Mouse (Mus musculus) MEL (cell line): ENCODE results near the gene Immp2l. TPM values are rescaled to one million over a fixed set of nuclear protein-coding genes. Genes with fewer than 3 reads are reported as not detected.

Source experiments
- DNase-seq: peaks from one replicate; pipeline ENCODE4 v3.0.0; 2011; ENCODE audit warnings: low read depth, low spot score
- H3K27ac ChIP-seq: 2 replicates; pipeline ENCODE4 v1.5.1; 2012; ENCODE audit warnings: low read depth, mild to moderate bottlenecking, control low read depth, low read length, moderate library complexity; ENCODE audit not compliant: control insufficient read depth
- H3K27me3 ChIP-seq, 2 experiments: fragments of 150-350 bp in 1 of 2; sonication (generic) in 1 of 2; 2 replicates each; pipeline ENCODE4 v1.6.1; 2012; ENCODE audit warnings: low read length in 2 of 2, mild to moderate bottlenecking in 2 of 2, improper control_type of control experiment in 1 of 2, moderate library complexity in 1 of 2; ENCODE audit not compliant: insufficient read depth in 2 of 2, control insufficient read depth in 1 of 2
- H3K36me3 ChIP-seq, 2 experiments: 2 replicates each; pipeline ENCODE4 v1.6.1; 2012 to 2014; ENCODE audit warnings: low read length in 2 of 2, improper control_type of control experiment in 1 of 2, inconsistent platforms in 1 of 2, mild to moderate bottlenecking in 1 of 2; ENCODE audit not compliant: insufficient read depth in 2 of 2, control insufficient read depth in 1 of 2
- H3K4me1 ChIP-seq, 2 experiments: fragments of 150-350 bp in 1 of 2; sonication (generic) in 1 of 2; 2 replicates each; pipeline ENCODE4 v1.6.1; 2012; ENCODE audit warnings: low read length in 2 of 2, improper control_type of control experiment in 1 of 2, mild to moderate bottlenecking in 1 of 2; ENCODE audit not compliant: insufficient read depth in 2 of 2, control insufficient read depth in 1 of 2
- H3K4me3 ChIP-seq, 2 experiments: fragments of 150-350 bp in 1 of 2; sonication (generic) in 1 of 2; 2 replicates each; pipeline ENCODE4 v1.5.1; 2012; ENCODE audit warnings: low read depth in 2 of 2, low read length in 2 of 2, mild to moderate bottlenecking in 2 of 2, moderate library complexity in 2 of 2, control low read depth in 1 of 2, improper control_type of control experiment in 1 of 2; ENCODE audit not compliant: control insufficient read depth in 1 of 2, insufficient read depth in 1 of 2
- H3K79me2 ChIP-seq: 2 replicates; pipeline ENCODE4 v1.6.1; 2012; ENCODE audit warnings: mild to moderate bottlenecking, low read length, moderate library complexity; ENCODE audit not compliant: control insufficient read depth, poor library complexity, insufficient read depth
- H3K9ac ChIP-seq: 2 replicates; pipeline ENCODE4 v1.6.1; 2012; ENCODE audit warnings: low read depth, mild to moderate bottlenecking, control low read depth, low read length, moderate library complexity; ENCODE audit not compliant: control insufficient read depth, poor library complexity, severe bottlenecking
- H3K9me3 ChIP-seq: fragments of 150-350 bp; sonication (generic); replicated peaks from 2 replicates; pipeline ENCODE4 v1.6.1; 2012; ENCODE audit warnings: mild to moderate bottlenecking, low read length, improper control_type of control experiment, moderate library complexity; ENCODE audit not compliant: insufficient read depth
- CHD1 ChIP-seq: IDR thresholded peaks from 2 replicates; pipeline ENCODE4 v1.6.1; 2012; ENCODE audit warnings: low read depth, mild to moderate bottlenecking, inconsistent platforms, low read length, improper control_type of control experiment
- CHD2 ChIP-seq: IDR thresholded peaks from 2 replicates; pipeline ENCODE4 v1.6.1; 2011; ENCODE audit warnings: low read length, improper control_type of control experiment
- CTCF ChIP-seq, 3 experiments: IDR thresholded peaks in 2 of 3; conservative IDR thresholded peaks in 1 of 3; 2 replicates each; pipeline ENCODE4 v1.5.1; 2011 to 2012; ENCODE audit warnings: low read length in 3 of 3, low read depth in 2 of 3, mild to moderate bottlenecking in 2 of 3, improper control_type of control experiment in 1 of 3, inconsistent platforms in 1 of 3, mixed read lengths in 1 of 3, moderate library complexity in 1 of 3; ENCODE audit not compliant: control insufficient read depth in 1 of 3, insufficient read depth in 1 of 3, poor library complexity in 1 of 3, severe bottlenecking in 1 of 3
- E2F4 ChIP-seq: IDR thresholded peaks from 2 replicates; pipeline ENCODE4 v1.6.1; 2011; ENCODE audit warnings: low read depth, low read length, improper control_type of control experiment, borderline replicate concordance
- ELF1 ChIP-seq: IDR thresholded peaks from 2 replicates; pipeline ENCODE4 v1.6.1; 2014; ENCODE audit warnings: low read depth, mild to moderate bottlenecking, inconsistent platforms, low read length, improper control_type of control experiment, moderate library complexity
- EP300 ChIP-seq, 2 experiments: IDR thresholded peaks; 2 replicates each; pipeline ENCODE4 v1.6.1; 2011; ENCODE audit warnings: improper control_type of control experiment in 2 of 2, low read length in 2 of 2, low read depth in 1 of 2, mild to moderate bottlenecking in 1 of 2
- ETS1 ChIP-seq: IDR thresholded peaks from 2 replicates; pipeline ENCODE4 v1.6.1; 2012; ENCODE audit warnings: low read depth, mild to moderate bottlenecking, inconsistent platforms, low read length, improper control_type of control experiment, moderate library complexity
- GATA1 ChIP-seq: IDR thresholded peaks from 2 replicates; pipeline ENCODE4 v1.6.1; 2011; ENCODE audit warnings: low read depth, low read length, improper control_type of control experiment
- JUND ChIP-seq: IDR thresholded peaks from 2 replicates; pipeline ENCODE4 v1.6.1; 2011; ENCODE audit warnings: low read depth, mild to moderate bottlenecking, improper control_type of control experiment, low read length
- MYC ChIP-seq: IDR thresholded peaks from 2 replicates; pipeline ENCODE4 v1.6.1; 2011; ENCODE audit warnings: low read depth, mild to moderate bottlenecking, low read length, improper control_type of control experiment, moderate library complexity
- POLR2AphosphoS2 ChIP-seq: IDR thresholded peaks from 2 replicates; pipeline ENCODE4 v1.6.1; 2011; ENCODE audit warnings: low read length, improper control_type of control experiment
- POLR2AphosphoS5 ChIP-seq: IDR thresholded peaks from 2 replicates; pipeline ENCODE4 v1.6.1; 2012; ENCODE audit warnings: low read depth, borderline replicate concordance, mild to moderate bottlenecking, inconsistent platforms, low read length, moderate library complexity, mixed read lengths
- RAD21 ChIP-seq: IDR thresholded peaks from 2 replicates; pipeline ENCODE4 v1.6.1; 2011; ENCODE audit warnings: mild to moderate bottlenecking, low read depth, low read length, improper control_type of control experiment
- RCOR1 ChIP-seq: IDR thresholded peaks from 2 replicates; pipeline ENCODE4 v1.6.1; 2012; ENCODE audit warnings: low read depth, mild to moderate bottlenecking, inconsistent platforms, low read length, improper control_type of control experiment
- SIN3A ChIP-seq: IDR thresholded peaks from 2 replicates; pipeline ENCODE4 v1.6.1; 2012; ENCODE audit warnings: low read length, improper control_type of control experiment, inconsistent platforms
- TBP ChIP-seq: IDR thresholded peaks from 2 replicates; pipeline ENCODE4 v1.8.0; 2011; ENCODE audit warnings: low read depth, low read length, improper control_type of control experiment
- TCF12 ChIP-seq: IDR thresholded peaks from 2 replicates; pipeline ENCODE4 v1.6.1; 2014; ENCODE audit warnings: low read depth, mild to moderate bottlenecking, inconsistent platforms, low read length, improper control_type of control experiment, moderate library complexity
- USF2 ChIP-seq, 2 experiments: IDR thresholded peaks; 2 replicates each; pipeline ENCODE4 v1.6.1; 2011 to 2012; ENCODE audit warnings: improper control_type of control experiment in 2 of 2, low read length in 2 of 2, borderline replicate concordance in 1 of 2, inconsistent platforms in 1 of 2, low read depth in 1 of 2, mild to moderate bottlenecking in 1 of 2; ENCODE audit not compliant: insufficient read depth in 1 of 2
- ZC3H11A ChIP-seq: IDR thresholded peaks from 2 replicates; pipeline ENCODE4 v1.6.1; 2012; ENCODE audit warnings: low read depth, mild to moderate bottlenecking, inconsistent platforms, low read length, improper control_type of control experiment
- polyA plus RNA-seq, 2 experiments: library from polyadenylated mRNA; stranded (reverse) in 1 of 2; unstranded in 1 of 2; fragments of >175 nt in 1 of 2; fragments of >200 nt in 1 of 2; gene quantifications; 2 replicates each; pipeline versions ENCODE4 v1.2.1 to v1.2.4; 2012; ENCODE audit warnings: low replicate concordance in 2 of 2, low read depth in 1 of 2; ENCODE audit not compliant: insufficient read length in 2 of 2, insufficient read depth in 1 of 2, missing spikeins in 1 of 2
- total RNA-seq: library from RNA; depleted of rRNA; stranded (reverse); fragments of 300-350 nt; gene quantifications from 2 replicates; pipeline ENCODE4 v1.2.3, GENCODE M21; 2012

Gene Immp2l
- total and polyA plus RNA-seq, 3 experiments: 4.0 to 5.0 TPM; not detected in 1

- H3K4me1 ChIP-seq: no peaks in the 10 kb centered on the region
- no peaks in the 10 kb centered on the region for H3K36me3 ChIP-seq
- H3K79me2 ChIP-seq: no peaks in the 10 kb centered on the region
- H3K9me3 ChIP-seq: no peaks in the 10 kb centered on the region
- no peak overlapping the region for H3K4me3 ChIP-seq
- TF ChIP-seq USF2 (IDR thresholded peaks at IDR 0.05; ENCODE audit: borderline replicate concordance in 1 of 2, insufficient read depth in 1 of 2, low read depth in 1 of 2, low read length in 2 of 2): no peak
- TF ChIP-seq POLR2AphosphoS5: no peak
- TF ChIP-seq SIN3A: no peak
- TF ChIP-seq GATA1: no peak
- no peak for TF ChIP-seq EP300 (IDR thresholded peaks at IDR 0.05; ENCODE audit: low read depth in 1 of 2, low read length in 2 of 2)
- no peak for TF ChIP-seq JUND
- TF ChIP-seq TCF12: no peak
- TF ChIP-seq MYC: no peak
- TF ChIP-seq E2F4: no peak
- TF ChIP-seq, all 39 proteins: peak for 0
- Histone ChIP-seq H3K9ac (no peak overlapping the region), H3K27me3 (no peaks in the 10 kb centered on the region), H3K27ac (no peak overlapping the region)
- no peak for DNase-seq
Measured at GRCm38 (mm10) chr12:41401923-41402322, 378.0 kb downstream of the Immp2l start.

- Histone ChIP-seq H3K27me3 (no peaks in the 10 kb centered on the region), H3K36me3 (no peaks in the 10 kb centered on the region), H3K27ac (no peak overlapping the region), H3K9ac (no peak overlapping the region), H3K4me3 (no peak overlapping the region), H3K9me3 (no peaks in the 10 kb centered on the region), H3K79me2 (no peaks in the 10 kb centered on the region), H3K4me1 (no peaks in the 10 kb centered on the region)
- DNase-seq: no peak
- no peak for TF ChIP-seq CHD1
- TF ChIP-seq POLR2AphosphoS2: no peak
- no peak for TF ChIP-seq ZC3H11A
- no peak for TF ChIP-seq ETS1
- TF ChIP-seq CTCF (IDR thresholded peaks at IDR 0.05 in 2 of 3, conservative IDR thresholded peaks at IDR 0.05 in 1 of 3; ENCODE audit: control insufficient read depth in 1 of 3, insufficient read depth in 1 of 3, low read depth in 2 of 3, low read length in 3 of 3, poor library complexity in 1 of 3, severe bottlenecking in 1 of 3): no peak
- TF ChIP-seq EP300 (IDR thresholded peaks at IDR 0.05; ENCODE audit: low read depth in 1 of 2, low read length in 2 of 2): no peak
- TF ChIP-seq RAD21: no peak
- no peak for TF ChIP-seq ELF1
- TF ChIP-seq CHD2: no peak
- no peak for TF ChIP-seq RCOR1
- TF ChIP-seq TBP: no peak
- TF ChIP-seq POLR2AphosphoS5: no peak
- TF ChIP-seq, all 39 proteins: peak for 0
Measured at GRCm38 (mm10) chr12:41409431-41409830, 385.5 kb downstream of the Immp2l start.
